Mouse (Mus musculus) megakaryocyte, embryonic 14.5 days (primary cell): ENCODE measurements around the gene Cnih4.

Experiments
- FLI1 ChIP-seq: IDR thresholded peaks from 2 replicates; pipeline ENCODE4 v1.6.1; 2012; ENCODE audit warnings: low read length, inconsistent platforms, mixed read lengths
- GATA1 ChIP-seq: IDR thresholded peaks from 3 replicates; pipeline ENCODE4 v1.6.1; 2012; ENCODE audit warnings: mixed read lengths, low read length, inconsistent platforms, borderline replicate concordance

- TF ChIP-seq GATA1 = no peak
- no peak for TF ChIP-seq FLI1
These were observed 5.8 kb upstream of the Cnih4 start for GRCm38 (mm10) chr1:181138730-181139129.
